Mouse (Mus musculus) layer of hippocampus, adult 9-11 months (tissue): Measurements from ENCODE around the gene Abr.

Experiments
- DNase-seq: peaks from one replicate; pipeline ENCODE4 v3.0.0; 2022

The Abr gene

DNA sequence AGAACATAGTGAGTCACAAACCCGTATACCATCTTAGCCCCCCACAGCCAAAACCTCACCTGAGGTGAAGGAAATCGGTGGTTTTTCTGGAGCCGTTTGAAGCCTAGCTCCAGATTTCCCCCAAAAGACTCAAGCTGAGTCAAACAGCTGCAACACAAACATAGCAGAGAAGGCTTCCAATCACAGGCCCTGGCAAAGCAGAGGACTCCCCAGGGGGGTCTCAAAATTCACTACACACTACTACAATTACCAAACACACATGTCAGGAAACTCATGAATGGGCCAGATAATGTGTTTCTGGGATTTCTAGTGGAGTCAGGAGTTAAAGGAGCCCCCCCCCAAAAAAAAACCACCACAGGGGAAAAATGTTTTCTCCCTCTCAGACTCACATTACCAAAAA lies 56.0 kb downstream of the Abr start:
- DNase-seq: no peak

DNA sequence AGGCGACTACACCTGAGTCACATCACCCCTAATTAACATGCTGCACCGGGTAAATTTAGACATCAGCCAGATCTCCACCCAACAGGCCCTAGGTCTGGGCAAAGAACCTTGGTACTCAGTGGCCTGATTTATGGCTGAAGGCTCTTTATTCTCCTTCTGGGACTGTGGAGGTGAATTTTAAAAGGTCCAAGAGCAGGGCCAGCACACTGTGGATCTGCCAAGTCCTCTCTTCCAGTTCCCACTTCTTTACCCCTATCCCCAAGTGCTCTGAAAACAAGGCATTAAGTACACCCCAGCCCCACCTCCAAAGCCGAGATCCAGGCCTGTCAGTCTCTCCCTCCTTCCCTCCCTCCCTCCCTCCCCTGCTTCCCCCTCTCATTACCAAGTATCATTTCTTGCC lies 59.5 kb downstream of the Abr start:
- DNase-seq: peak; percentile 51

DNA sequence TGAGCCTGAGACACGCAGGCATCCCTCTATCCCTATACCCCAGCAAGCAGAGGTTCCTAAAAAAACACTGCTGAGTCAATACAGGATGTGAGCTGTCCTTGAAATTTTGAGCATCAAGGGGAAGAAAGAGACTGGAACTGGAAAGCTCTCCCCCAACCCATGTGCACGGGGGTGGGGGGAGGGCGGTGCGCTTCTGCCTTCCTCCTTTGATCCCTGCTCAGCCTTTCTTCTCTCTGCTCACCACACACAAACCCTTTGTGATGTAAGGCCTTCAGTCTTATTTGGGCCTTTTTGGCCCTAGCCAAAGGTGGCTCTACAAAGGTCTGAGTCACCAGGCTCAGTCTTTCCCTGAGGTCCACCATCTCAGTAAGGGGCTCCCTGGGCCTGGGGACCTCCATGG lies 59.9 kb downstream of the Abr start:
- DNase-seq: no peak

DNA sequence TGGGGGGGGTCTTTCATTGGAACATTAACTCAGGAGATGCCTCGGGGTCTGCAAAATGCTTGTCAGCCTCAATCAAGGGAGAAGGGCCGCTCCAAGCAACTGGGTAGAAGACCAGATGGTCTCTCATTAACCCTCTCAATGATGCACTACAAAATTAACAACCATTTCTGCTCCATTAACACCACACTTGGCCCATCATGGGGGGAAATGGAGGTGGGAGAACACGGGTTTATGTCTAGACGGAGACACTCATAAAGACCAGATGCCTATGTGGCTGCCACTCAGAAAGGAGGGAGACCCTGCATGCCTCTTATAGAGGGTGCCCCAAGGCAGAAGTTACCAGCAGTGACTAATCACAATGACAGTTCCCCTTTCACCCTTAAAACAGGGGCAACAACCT lies 64.3 kb downstream of the Abr start:
- no peak for DNase-seq

DNA sequence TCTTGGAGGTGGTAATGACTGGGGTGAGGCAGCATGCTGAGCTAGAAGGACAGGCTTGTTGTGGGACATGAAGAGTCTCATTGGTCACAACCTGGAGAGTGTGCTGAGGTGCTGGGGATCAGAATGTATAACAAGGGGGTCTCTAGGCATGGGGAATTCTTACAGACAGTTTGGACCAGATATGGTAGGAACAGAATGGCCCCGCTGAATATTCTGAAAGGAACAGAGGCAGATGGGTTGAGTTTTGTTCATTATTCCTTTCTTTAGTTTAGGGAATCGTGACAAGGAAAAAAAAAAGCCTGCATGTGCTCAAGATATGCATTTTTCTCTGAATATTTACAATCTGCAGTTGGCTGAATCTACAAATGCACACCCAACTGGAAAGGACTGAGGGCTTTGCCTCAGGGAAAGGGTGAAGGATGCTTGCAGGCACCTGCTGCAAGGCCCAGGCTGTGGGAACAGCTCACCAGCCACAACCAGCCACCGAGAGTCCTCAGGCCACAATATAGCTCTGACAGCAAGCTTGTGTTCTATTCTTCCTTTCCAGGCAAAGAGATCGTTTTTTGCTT lies 73.9 kb downstream of the Abr start:
- DNase-seq: no peak

DNA sequence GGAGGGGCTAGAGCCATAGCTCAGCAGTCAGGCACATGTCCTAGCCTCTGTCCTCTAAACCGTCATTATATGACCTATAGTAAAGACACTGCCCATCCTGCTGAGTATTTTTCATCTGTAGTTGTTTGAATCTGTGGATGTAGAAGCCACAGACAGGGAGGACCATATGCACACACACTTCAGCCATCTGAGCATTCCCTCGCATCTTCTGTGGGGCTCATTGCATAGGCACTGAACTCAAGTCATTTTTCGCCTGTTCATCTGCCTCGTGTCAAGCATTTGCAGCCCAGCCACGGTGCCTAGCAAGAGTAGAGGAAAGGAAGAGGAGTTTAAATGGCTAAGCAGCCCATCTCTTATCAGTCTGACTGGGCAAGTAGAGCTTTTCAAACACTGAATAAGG lies 74.7 kb downstream of the Abr start:
- DNase-seq: peak; percentile 55

DNA sequence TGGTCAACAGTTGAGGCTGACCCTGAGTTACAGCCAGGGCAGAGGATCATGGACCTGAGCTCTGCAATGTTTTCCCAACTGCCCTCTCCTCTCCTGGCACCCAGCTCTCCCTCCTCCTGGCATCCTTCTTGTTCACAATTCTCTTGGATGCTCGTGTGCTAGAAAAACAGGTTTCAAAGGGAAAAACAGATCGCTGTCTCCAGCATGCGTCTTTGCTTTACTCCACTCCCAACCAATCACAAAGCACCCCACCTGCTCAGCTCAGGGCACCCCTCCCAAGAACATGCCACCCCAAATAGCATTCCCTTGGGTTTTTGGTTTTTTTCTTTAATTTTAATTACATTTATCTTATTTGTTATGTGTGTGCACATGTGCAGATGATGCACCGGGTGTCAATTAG lies 75.7 kb downstream of the Abr start:
- no peak for DNase-seq

DNA sequence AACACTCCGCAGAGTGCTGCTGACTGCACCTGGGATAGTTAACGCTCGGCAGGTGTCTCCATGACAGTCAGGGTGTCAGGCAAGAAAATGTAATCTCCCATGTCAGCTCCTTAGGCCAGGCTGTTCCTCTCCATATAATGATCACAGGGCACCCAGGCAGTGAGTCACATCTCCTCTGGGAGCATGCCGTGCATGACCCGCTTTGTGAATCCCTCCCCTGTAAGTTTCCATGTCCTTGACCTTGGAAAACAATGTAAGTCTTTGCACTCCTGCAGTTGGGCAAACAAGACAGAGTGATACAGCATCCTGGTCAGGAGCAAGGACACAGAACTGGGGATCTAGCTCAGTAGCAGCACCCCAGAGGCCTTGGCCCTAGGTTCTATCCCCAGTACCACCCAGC lies 78.8 kb downstream of the Abr start:
- DNase-seq: no peak

DNA sequence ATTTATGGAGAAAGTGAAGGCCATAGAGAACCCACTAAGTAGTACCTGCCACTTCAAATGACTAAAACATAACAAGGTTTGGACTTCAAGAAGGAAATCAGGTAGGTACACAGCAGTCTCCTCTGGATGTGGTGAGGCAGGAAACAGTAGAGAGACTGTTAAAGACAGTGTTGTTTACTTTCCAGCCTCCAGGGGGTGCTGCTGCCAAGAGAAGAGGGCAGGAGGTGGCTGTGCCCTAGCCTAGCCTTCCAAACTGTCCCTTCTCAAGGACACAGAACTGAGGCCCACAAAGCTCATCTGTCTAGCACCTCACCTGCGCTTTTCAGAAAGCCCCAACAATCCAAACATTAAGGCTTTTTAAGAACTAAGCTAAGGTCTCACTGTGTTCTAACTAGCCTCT lies 81.1 kb downstream of the Abr start:
- DNase-seq: no peak

DNA sequence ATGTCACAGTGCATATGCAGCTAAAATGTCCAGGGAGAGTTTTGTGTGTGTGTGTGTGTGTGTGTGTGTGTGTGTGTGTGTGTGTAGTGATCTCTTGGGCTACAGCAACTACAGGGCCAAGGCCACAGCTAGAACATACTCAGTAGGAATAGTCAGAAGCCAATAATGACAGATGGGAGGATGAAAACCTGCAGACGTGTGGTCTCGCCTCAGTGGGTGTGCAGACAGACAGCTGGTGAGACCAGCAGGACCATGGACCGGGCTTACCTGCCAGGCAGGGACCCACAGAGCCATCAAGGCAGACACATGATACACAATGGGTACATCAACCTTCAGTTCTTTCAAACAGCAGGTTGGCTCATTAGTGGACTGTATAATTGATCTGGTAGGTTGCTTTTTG lies 84.7 kb downstream of the Abr start:
- DNase-seq: no peak

DNA sequence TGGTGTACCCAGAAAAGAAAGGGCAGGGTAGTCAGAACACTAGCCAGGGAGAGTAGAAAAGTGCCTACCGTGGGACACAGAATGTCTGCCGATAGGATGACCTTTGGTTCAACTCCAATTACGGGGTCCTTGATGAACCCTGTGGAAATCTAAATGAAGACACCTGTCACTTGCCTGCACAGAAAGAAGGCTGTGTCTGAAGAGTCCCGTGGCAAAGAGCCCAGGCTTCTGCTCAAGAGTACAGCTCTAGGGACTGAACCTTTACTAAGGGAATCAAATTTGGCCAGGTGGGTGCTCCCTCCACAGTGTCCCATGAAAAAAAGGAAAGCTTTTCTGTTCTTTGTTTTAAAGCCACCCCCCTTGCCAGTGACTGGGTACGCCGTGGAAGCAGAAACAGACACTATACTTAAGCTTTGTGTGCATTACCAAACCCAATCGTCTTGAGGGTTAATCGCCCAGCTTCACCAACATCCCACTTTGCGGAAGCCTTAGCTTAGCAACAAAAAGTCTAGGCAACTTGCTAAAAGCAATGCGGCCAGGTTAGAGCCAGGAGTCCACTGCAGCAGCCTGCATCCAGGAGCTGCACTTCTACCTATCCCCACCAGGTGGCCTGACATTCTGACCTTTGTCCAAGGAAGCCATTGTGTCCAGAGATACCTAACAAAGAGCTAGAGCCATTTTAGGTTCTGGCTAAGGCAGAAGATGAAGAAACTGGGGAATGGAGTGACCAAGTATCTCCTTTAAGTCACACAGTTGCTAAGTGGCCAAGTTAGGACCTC lies 85.3 kb downstream of the Abr start:
- no peak for DNase-seq

DNA sequence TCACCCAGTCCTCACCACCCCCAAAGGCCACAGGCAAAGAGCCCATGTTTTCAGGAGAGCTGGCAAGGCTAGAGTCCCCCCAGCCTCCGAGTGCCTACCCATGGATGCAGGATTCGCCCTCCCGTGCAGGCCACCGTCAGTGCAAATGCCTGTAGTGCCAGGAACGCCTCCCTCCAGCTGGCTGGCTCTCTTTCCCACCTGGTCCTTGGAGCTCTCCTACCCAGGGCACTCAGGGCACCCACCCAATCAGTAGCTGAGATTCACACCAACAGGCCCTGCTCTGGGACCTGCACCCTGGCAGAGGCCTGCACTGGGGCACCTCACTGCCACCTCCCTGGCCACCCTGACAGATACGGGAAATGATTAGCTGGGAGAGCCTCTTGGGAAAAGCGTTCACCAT lies 90.1 kb downstream of the Abr start:
- DNase-seq: no peak

DNA sequence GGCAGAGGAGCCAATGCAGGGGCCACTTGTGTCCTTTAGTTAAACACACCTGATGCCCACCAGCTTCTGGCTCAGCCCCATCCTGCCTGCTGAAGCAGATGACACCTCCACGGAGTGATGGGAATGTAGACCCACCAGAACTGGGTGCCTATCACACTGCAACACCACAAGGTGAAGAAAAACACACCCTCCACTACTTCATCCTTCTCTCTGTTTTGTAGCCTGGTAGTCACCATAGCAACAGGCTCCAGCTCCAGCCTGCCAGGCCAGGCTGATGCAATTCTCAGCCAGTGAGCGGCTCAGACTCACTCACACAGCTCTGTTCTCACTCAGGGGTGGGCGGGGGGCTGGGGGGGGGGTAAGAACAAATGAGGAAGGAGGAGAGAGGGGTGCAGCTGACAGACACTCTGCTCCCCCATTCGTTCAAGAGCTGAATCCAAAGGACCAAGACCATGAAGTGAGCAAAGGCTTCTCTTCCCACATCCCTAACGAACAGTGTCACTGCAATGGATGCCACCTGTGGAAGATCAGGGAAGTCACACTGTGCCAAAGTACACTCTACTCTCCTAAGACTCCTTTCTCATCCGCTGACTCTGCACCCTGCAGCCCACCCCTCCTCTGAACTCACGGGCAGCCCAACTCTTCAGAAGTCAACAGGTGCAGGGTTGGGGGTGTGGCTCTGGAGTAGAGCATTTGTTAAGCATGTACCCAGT lies 91.0 kb downstream of the Abr start:
- peak; percentile 87 for DNase-seq

DNA sequence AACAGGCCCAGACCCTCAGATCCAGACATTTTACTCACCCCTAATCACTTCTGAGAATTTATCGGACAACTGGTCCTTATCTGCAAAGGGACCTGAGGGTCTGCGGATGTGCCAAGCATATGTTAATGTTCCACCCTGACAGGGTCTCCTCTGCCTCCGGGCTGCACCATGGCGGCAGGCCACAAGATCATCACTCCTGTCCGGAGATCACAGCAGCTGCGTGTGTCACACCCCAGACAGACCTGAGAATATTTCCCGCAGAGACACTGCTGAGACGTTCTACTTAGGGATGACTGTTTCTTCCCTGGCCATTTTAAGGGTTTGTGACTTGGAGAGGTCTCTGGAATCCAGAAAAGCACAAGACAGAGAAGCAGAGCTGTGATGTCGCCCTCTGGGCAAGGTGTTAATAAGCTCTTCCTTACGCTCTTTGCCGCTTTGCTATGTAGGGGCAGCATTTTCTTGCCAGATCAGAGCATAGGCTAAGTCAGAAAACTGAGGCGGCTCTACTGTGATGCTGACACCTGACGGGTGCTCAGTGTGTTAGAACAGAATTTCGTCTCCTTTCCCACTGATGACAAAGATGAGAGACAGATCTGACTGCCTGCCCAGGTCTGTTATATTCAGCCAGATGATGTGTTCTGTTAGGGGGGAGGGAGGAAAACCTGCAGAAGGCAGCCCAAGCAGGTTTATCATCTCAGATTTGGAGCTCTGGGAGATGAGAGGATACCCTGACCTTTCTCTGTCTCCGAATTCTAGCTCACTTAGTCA lies 91.8 kb downstream of the Abr start:
- DNase-seq: no peak

DNA sequence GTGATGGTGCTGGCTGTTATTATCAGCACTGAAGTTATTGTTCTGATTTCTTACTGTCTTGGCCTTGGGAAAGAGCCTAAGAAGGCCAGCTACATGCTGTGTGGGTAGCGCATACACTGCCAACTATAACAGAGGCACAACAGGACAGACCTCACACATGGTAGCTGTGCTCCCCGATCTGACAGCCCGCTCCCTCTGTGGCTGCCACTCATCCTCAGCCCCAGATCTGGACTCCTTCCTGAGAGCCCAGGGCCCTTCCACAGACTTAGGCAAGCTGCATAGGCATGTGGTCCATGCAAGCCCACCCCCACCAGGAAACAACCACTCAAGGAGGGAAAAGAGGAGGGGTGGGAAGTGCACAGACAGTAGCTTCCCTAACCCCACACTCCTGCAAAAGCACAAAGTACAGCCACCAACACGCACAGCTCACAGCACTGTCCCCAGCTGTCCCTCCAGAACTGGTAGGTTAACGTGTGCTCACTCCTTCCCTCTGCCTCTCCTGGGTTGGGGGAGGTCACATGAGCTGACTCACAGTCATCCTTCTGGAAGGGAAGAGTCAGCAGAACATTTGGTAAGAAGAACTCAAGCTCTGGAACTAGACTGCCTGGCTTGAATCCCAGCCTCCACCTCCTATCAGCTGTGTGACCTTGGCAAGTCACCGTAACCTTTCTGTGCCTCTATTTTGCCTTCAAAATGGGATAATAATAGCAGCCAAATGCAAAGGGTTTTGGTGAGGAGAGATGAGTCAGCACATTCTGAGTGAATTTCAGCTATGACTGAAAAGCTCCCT lies 92.6 kb downstream of the Abr start:
- DNase-seq: peak; percentile 72

DNA sequence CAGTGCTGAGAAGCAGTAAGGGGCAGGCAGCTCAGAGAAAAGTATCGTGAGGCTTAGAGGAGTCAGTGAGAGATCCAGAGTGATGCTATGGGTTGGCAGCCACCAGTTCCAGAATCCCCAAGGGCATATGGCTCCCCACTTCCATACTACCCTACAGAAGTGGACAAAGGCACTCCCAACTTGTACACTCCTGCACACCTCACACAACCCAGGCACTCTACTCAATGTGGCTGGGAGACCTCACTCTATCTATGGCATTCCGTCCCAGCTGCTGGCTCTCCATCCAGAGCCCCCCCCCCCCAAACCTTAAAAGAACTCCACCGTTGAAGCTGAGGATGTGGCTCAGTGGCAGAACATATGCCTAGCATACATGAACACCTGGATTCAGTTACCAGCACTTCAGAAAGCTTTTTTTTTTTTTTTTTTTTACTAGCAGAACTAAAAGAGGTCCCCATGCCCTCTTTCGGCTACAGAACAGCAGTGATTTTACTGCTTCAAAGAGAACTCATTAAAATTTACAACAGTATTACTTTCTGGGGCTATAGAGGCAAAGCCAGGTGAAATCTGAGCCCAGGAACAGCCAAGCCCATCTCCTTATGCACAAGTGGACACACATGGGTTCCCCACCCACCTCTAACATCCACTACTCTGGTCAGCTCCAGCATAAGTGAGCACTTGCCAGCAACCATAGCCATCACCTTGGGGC lies 96.3 kb downstream of the Abr start:
- DNase-seq: no peak

DNA sequence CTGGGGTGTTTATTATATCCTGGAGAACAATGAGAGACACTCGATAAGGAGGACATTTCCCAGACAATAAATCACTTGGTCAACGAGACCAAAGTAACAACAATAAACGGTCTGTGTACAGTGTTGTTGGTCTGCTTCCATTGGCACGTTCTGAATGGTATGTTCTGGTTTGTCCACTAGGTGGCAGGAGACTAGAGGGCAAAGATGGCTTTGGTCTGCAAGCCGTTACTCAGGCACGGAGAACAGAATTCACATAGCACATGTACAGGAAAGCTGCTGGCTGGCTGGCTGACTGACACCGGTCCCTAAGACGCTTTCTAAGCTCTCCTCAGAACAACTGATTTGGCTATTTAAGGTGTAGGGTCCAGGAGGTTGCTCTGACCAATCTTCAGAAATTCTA lies 97.2 kb downstream of the Abr start:
- peak; percentile 72 for DNase-seq

DNA sequence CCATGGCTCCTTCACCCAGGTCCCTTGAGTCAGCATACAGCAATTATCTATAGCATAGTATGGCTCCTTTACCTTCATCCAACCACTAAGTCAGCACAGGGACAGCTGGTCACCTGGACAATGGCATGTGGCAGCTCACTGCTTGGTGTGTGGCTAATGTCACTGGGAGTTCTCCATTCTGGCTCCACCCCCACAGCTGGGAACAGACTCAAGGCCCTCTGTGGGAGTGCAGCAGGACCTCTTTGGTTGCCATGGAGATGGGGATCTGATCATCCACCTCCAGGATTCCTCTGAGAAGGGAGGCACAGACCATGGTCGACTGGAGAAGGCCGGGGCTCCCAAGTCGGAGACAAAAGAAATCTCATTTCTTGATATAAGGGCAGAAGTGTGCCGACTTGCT lies 98.8 kb downstream of the Abr start:
- peak; percentile 78 for DNase-seq

DNA sequence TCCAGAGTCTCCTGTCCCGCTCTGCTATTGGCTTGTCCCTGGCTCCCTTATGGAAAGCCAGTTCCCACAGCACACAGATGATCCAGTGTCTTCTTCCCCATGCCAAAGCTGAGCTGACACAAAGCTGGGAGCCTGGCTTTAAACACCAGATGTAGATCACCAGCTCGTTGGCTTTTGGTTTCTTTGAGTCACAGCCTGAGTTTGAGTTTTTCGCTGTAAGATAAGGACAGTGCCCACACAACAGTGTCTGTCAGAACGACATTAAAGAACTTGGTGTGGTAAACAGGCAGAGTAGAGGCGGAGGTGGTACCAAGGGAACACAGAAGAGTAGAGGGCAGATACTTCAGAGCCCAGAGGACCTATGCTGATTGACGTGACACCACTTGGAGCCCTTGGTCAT lies 101.2 kb downstream of the Abr start:
- DNase-seq: no peak

DNA sequence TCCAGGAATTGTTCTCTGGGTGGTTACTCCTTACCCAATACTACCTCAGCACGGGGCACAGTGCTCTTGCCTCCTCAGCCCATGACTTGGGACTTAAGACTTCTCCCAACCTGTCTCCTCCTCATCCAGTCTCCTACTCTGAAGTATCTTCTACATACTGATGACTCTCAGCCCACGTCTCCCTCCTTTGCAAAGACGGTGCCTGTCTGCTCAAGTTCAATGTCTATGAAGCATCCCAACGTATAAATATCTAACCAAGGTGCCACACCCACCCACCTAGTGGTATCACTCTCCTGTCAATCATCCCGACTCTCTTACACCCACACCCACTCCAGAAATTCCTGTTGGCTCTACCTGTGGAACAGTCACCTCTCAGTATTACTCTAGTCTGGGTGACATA lies 103.5 kb downstream of the Abr start:
- no peak for DNase-seq

DNA sequence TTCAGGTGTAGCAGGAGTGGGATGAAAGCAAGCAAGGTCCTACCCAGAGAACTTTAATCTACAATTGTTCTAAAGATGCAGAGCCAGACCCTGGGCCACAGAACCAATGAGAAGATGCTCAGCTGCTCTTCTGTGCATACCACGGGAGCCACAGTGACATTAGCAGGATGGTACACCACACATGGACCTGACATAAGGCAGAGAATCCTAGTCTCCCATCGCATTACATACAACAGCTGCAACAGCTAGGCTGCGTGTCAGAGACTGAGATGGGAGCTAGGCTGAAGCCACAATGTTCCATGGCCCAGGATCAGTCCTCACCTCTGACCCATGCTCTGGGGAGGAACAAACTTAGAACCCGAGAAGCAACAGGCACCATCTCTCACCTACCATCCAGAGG lies 104.0 kb downstream of the Abr start:
- DNase-seq: no peak

DNA sequence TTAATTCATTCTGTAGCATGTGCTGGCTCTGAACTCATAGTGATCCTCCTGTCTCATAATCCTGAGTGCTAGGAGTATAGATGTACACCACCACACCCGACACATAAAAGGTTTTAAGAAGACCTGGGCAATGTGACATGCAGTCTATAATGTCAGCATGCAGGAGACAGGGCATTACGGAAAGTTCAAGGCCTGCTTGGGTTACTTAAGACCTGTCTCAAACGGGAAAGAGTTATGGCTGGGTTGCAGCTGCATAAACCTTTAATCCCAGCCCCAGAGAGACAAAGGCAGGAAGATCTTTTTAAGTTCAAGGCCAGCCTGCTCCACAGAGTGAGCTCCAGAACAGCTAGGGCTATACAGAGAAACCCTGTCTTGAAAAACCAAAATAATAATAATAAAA lies 105.2 kb downstream of the Abr start:
- DNase-seq: no peak
